Mouse (Mus musculus) right cerebral cortex, postnatal 4 days (tissue): ENCODE data around the gene Fyttd1.
A peak's percentile ranks its signal among the peaks of the same experiment; 100 is the strongest.
"Not testable (repeated sequence)": the region's sequence is repeated elsewhere in the genome, so short reads cannot be mapped to it uniquely, and the experiment has no call there.

Experiments
- DNase-seq: peaks from one replicate; pipeline ENCODE4 v3.0.0-alpha.2; 2022

The Fyttd1 gene

GRCm38 (mm10) chr16:32877343-32878156, at the start of gene Fyttd1, which contains the start of gene Rubcn:
Gene Fyttd1 (plus strand): TSS chr16:32877500.
Gene Rubcn (minus strand): TSS chr16:32877766.
- peak; percentile 94 for DNase-seq

GRCm38 (mm10) chr16:32829104-32829503, 48.2 kb upstream of the Fyttd1 start:
- DNase-seq: no peak

DNA sequence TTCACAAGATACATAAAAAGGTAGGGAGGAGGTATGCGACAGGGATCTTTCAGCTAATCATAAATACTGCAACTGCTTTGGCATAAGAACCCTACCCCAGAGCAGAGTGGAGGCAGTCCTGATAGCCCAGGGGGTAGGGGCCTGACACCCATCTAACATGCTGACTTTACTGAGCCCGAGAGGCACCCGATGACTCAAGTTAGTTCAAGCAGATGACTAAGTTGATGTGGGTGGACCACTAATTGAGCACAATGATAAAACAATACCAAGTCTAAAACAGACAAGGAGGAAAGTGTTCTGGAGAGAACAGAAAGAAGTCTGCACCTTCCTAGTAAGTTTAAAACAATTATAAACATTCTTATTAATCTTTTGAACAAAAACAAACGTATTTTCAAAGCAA, 45.8 kb upstream of the Fyttd1 start:
- DNase-seq: no peak

GRCm38 (mm10) chr16:32847103-32847502, 30.2 kb upstream of the Fyttd1 start:
- DNase-seq: no peak

GRCm38 (mm10) chr16:32849042-32849830, 28.1 kb upstream of the Fyttd1 start:
- DNase-seq: no peak

- DNase-seq: no peak
Observed at GRCm38 (mm10) chr16:32853492-32854049, 23.7 kb upstream of the Fyttd1 start.

DNA sequence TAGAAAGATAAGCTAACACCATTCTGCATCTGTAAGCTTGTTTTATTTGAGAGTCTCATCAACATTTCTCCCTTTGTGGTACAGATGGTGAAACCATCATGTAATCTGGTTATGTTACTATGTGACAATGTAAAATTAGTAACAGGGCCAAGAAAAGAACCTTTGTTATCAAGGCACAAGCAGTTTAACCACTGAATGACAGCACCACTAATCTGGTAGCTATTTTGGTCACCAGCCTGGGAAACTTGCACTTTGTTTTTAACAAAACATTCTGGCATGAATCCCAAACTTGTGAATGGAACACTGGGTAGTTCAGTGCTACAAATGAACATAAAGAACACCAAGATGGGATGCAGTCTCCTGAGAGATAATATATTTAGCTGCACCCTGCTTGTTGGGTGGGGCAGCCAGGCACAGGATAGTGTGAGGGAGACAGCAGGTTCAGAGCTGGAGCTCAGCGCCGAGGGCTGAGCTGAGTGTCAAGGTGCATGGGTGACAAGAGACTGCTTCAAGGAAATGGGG, 23.2 kb upstream of the Fyttd1 start:
- DNase-seq: no peak

DNA sequence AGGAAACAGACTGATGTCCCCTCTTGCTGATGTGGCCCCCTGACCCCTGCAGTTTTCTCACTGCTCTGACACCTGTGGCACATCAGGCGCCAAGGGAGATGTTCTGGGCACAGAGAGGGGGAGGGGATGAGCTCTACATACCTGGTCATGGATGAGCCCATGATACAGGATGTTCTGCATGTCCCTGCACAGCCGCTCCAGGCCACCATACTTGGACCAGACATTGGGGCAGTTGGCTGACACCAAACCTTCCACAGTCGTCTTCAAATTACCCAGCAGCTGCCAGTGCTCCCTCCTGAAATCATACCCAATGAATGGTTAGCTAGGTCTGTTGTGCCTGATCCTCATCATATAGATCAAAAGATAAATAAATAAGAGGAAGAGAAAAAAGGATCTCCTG, 20.5 kb upstream of the Fyttd1 start:
- no peak for DNase-seq

GRCm38 (mm10) chr16:32858356-32858755, 18.9 kb upstream of the Fyttd1 start:
- DNase-seq: no peak

DNA sequence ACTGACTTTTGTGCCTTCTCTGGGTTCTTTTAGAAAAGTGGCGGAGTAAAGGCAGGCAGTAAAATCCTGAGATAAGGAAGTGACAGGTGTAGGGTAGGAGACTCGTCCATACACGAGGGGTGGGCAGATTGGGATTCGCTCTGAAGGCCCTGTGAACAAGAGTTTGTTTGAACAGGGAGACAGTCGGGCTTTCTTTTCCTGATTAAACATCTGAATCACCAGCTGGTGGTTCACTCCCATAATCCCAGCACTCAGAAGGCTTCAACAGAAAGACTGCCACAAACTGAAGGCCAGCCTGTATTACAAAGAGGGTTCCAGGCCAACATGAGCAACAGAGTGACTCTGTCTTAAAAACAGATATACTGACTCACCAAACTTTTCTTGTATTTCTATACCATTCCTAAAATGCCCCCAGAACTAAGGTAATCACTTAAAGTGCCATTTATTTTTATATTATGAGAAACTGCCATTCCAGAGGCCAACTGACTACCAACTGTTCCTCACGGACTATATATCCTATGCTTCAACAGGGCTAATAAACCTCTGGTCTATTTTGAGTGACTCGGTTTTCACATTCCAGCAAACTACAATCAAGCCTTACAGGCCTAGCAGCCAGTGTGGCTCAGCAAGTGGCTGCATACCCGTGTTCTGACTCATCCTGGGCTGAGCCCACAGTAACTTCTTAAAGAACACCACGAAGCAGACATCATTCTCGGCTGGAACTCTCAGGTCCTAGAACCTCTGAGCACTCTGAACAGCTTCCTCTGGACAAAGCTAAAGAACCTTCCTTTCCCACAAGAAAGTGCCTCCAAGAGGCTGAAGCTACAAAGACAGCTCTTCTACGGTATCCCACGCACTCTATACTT, 18.3 kb upstream of the Fyttd1 start:
- DNase-seq: no peak

- DNase-seq: no peak
Observed at GRCm38 (mm10) chr16:32861813-32862385, 15.4 kb upstream of the Fyttd1 start.

DNA sequence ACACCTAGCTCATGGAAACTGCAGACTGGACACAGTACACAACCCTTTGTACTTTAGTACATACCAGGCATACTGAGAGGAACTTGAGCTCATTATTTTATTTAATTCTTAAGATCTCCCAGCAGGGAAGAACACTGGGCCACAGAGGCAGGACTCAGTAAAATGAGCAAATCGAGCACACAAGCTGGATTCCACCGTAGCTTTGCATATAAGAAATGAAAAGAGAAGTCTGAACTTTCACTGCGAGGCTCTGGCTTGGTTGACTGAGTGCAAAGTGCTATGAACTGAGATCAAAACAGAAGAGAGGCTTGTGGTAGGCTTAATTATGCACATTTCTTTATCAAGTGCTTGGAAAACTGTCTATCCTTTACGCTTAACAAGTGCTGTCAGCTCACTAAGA, 11.9 kb upstream of the Fyttd1 start:
- no peak for DNase-seq

GRCm38 (mm10) chr16:32866713-32867112, 10.6 kb upstream of the Fyttd1 start:
- no peak for DNase-seq

GRCm38 (mm10) chr16:32867919-32868552, 9.3 kb upstream of the Fyttd1 start:
- DNase-seq: peak; percentile 76

GRCm38 (mm10) chr16:32870231-32870630, 7.1 kb upstream of the Fyttd1 start:
- DNase-seq: no peak

- DNase-seq: no peak
Observed at GRCm38 (mm10) chr16:32873366-32873765, 3.9 kb upstream of the Fyttd1 start.

- DNase-seq: not testable (repeated sequence)
Observed at GRCm38 (mm10) chr16:32875281-32875680, 2.0 kb upstream of the Fyttd1 start.

GRCm38 (mm10) chr16:32875847-32876246, 1.5 kb upstream of the Fyttd1 start:
- DNase-seq: no peak

DNA sequence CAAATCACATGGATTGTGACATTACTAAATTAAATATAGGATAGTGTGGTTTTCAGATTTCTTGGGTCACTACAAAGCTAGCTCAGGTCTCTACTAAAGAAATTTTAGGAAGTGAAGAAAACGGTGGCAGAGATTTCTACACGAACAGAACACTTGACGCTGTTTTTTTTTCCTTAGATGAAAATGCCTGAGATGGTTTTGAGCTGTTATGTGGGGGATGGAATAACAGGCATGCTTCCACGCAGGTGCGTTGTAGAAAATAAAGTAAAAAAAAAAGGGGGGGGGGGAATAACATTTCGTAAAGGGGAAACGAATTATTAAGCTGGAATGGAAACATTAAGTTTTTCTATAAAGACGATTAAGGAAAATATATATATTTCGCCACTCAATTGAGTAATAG, 469 bp upstream of the Fyttd1 start:
- no peak for DNase-seq

GRCm38 (mm10) chr16:32878157-32878598, 878 bp downstream of the Fyttd1 start:
- no peak for DNase-seq
